Mouse (Mus musculus): ENCODE measurements around the gene Abcb11. TPM values are rescaled to one million over a fixed set of nuclear protein-coding genes. Genes with fewer than 3 reads are reported as not detected.
"Not testable (repeated sequence)": the region's sequence is repeated elsewhere in the genome, so short reads cannot be mapped to it uniquely, and the experiment has no call there.

Gene Abcb11
- polyA plus RNA-seq, 1 experiment from 2014 or later, result not detected

DNA sequence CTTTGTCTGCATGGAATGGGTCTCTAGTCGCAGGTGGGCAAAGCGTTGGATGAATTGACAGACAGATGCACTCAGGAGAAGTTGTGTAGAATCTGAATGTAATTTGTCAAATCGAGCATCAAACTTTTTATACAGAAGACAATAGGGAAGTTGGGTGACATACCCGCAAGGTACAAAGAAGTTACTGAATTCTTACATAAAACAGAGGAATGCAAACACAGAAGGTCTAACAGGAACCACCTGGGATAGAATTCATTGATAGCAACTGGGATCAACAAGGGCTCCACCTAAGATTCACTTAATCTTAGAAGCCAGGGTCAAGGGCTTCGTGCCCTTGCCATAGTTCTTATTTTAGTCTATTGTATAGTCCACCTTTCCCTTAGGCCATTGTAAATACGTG lies 41.8 kb downstream of the Abcb11 start:
- DNase-seq (ENCODE audit: low spot score, missing footprints); H3K4me2 ChIP-seq; H3K9me3 ChIP-seq (ENCODE audit: control insufficient read depth, low read length); H3K27ac ChIP-seq (ENCODE audit: low read depth, low read length); ATAC-seq (ENCODE audit: low FRiP score); H3K9ac ChIP-seq (ENCODE audit: low read length); H3K36me3 ChIP-seq (ENCODE audit: control insufficient read depth, insufficient read depth, low read length); H3K4me3 ChIP-seq (ENCODE audit: low read depth, low read length); H3K4me1 ChIP-seq (ENCODE audit: control insufficient read depth, insufficient read depth, low read length); H3K27me3 ChIP-seq (ENCODE audit: control insufficient read depth, insufficient read depth, low read length): not testable (repeated sequence)
- 91% methylated on average over 5 of the region's 6 CpGs for WGBS

GRCm38 (mm10) chr2:69294508-69294907 lies 47.9 kb downstream of the Abcb11 start:
- H3K27ac ChIP-seq (ENCODE audit: low read depth, low read length), result no peak overlapping the region
- no peaks in the 10 kb centered on the region for H3K9me3 ChIP-seq (ENCODE audit: control insufficient read depth, low read length)
- ATAC-seq (ENCODE audit: low FRiP score), result no peak
- H3K4me2 ChIP-seq, result no peak overlapping the region
- H3K27me3 ChIP-seq (ENCODE audit: control insufficient read depth, insufficient read depth, low read length), result no peaks in the 10 kb centered on the region
- H3K4me3 ChIP-seq (ENCODE audit: low read depth, low read length), result no peak overlapping the region
- no peak for DNase-seq (ENCODE audit: low spot score, missing footprints)
- no peaks in the 10 kb centered on the region for H3K4me1 ChIP-seq (ENCODE audit: control insufficient read depth, insufficient read depth, low read length)
- H3K36me3 ChIP-seq (ENCODE audit: control insufficient read depth, insufficient read depth, low read length), result no peaks in the 10 kb centered on the region
- H3K9ac ChIP-seq (ENCODE audit: low read length), result no peak overlapping the region

- Histone ChIP-seq H3K27ac (ENCODE audit: low read depth, low read length) (no peak overlapping the region), H3K36me3 (ENCODE audit: control insufficient read depth, insufficient read depth, low read length) (no peaks in the 10 kb centered on the region), H3K4me3 (ENCODE audit: low read depth, low read length) (no peak overlapping the region), H3K9me3 (ENCODE audit: control insufficient read depth, low read length) (no peaks in the 10 kb centered on the region), H3K4me2 (no peak overlapping the region), H3K4me1 (ENCODE audit: control insufficient read depth, insufficient read depth, low read length) (no peaks in the 10 kb centered on the region), H3K27me3 (ENCODE audit: control insufficient read depth, insufficient read depth, low read length) (no peaks in the 10 kb centered on the region), H3K9ac (ENCODE audit: low read length) (no peak overlapping the region)
- no peak for DNase-seq (ENCODE audit: low spot score, missing footprints)
- no peak for ATAC-seq (ENCODE audit: low FRiP score)
- WGBS, result 77% methylated on average over 5 of the region's 5 CpGs
These were observed 53.4 kb downstream of the Abcb11 start for GRCm38 (mm10) chr2:69288989-69289388.

- Histone ChIP-seq H3K9me3 (ENCODE audit: control insufficient read depth, low read length) (no peaks in the 10 kb centered on the region), H3K27ac (ENCODE audit: low read depth, low read length) (no peak overlapping the region), H3K36me3 (ENCODE audit: control insufficient read depth, insufficient read depth, low read length) (no peaks in the 10 kb centered on the region), H3K4me2 (no peak overlapping the region), H3K4me3 (ENCODE audit: low read depth, low read length) (no peak overlapping the region), H3K9ac (ENCODE audit: low read length) (no peak overlapping the region), H3K4me1 (ENCODE audit: control insufficient read depth, insufficient read depth, low read length) (no peaks in the 10 kb centered on the region), H3K27me3 (ENCODE audit: control insufficient read depth, insufficient read depth, low read length) (no peaks in the 10 kb centered on the region)
- DNase-seq (ENCODE audit: low spot score, missing footprints) (peak; percentile 84), ATAC-seq (ENCODE audit: low FRiP score) (peak; percentile 64; the same call in 1 of the 2 replicates)
- WGBS, result 3% methylated on average over 1 of the region's 1 CpGs
These were observed 66.5 kb downstream of the Abcb11 start for GRCm38 (mm10) chr2:69275875-69276274.

GRCm38 (mm10) chr2:69264069-69264618 lies 78.3 kb downstream of the Abcb11 start:
- Histone ChIP-seq H3K36me3 (ENCODE audit: control insufficient read depth, insufficient read depth, low read length) (no peaks in the 10 kb centered on the region), H3K27me3 (ENCODE audit: control insufficient read depth, insufficient read depth, low read length) (no peaks in the 10 kb centered on the region), H3K4me3 (ENCODE audit: low read depth, low read length) (no peak overlapping the region), H3K9me3 (ENCODE audit: control insufficient read depth, low read length) (no peaks in the 10 kb centered on the region), H3K27ac (ENCODE audit: low read depth, low read length) (no peak overlapping the region), H3K4me2 (no peak overlapping the region), H3K4me1 (ENCODE audit: control insufficient read depth, insufficient read depth, low read length) (no peaks in the 10 kb centered on the region), H3K9ac (ENCODE audit: low read length) (no peak overlapping the region)
- DNase-seq (ENCODE audit: low spot score, missing footprints) (no peak), ATAC-seq (ENCODE audit: low FRiP score) (no peak)

DNA sequence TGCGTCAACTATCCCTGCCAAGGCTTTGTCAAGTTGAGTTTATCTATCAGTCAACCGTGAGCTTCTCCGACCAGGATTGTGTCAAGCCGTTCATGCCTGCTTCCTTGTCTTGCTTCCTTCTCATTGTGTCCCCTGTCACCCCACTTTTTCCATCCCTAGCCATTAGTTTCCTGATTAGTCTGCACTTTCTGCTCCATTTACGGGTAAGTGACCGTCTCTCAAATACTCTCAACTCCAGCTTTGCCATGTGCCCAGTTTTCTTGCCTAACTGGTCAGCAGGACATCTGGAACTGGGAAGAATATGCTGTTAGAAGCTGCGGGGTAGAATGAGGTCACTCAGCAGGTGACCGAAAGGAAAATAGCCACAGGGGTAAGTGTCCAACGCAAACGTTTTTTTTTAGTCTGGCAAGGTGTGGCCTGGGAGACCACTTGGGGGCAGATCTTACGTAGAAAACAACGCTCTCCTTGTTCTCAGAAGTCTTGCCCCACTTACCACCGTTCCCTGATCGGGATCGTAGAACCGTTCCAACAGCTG lies 94.1 kb downstream of the Abcb11 start:
- H3K27me3 ChIP-seq (ENCODE audit: control insufficient read depth, insufficient read depth, low read length), result no peaks in the 10 kb centered on the region
- H3K4me3 ChIP-seq (ENCODE audit: low read depth, low read length), result no peak overlapping the region
- H3K36me3 ChIP-seq (ENCODE audit: control insufficient read depth, insufficient read depth, low read length), result no peaks in the 10 kb centered on the region
- DNase-seq (ENCODE audit: low spot score, missing footprints) (no peak), ATAC-seq (ENCODE audit: low FRiP score) (no peak)
- no peaks in the 10 kb centered on the region for H3K9me3 ChIP-seq (ENCODE audit: control insufficient read depth, low read length)
- H3K4me2 ChIP-seq, result no peak overlapping the region
- H3K27ac ChIP-seq (ENCODE audit: low read depth, low read length), result no peak overlapping the region
- no peak overlapping the region for H3K9ac ChIP-seq (ENCODE audit: low read length)
- 0 out of 2 replicates have a peak, but pooled peaks cover 2% of the 10 kb centered on the region for H3K4me1 ChIP-seq (ENCODE audit: control insufficient read depth, insufficient read depth, low read length)
- 64% methylated on average over 16 of the region's 16 CpGs for WGBS

GRCm38 (mm10) chr2:69247081-69247480 lies 95.3 kb downstream of the Abcb11 start:
- DNase-seq (ENCODE audit: low spot score, missing footprints), result no peak
- Histone ChIP-seq H3K9ac (ENCODE audit: low read length) (no peak overlapping the region), H3K4me3 (ENCODE audit: low read depth, low read length) (no peak overlapping the region), H3K27ac (ENCODE audit: low read depth, low read length) (no peak overlapping the region), H3K27me3 (ENCODE audit: control insufficient read depth, insufficient read depth, low read length) (no peaks in the 10 kb centered on the region), H3K9me3 (ENCODE audit: control insufficient read depth, low read length) (no peaks in the 10 kb centered on the region), H3K36me3 (ENCODE audit: control insufficient read depth, insufficient read depth, low read length) (no peaks in the 10 kb centered on the region), H3K4me1 (ENCODE audit: control insufficient read depth, insufficient read depth, low read length) (0 out of 2 replicates have a peak, but pooled peaks cover 2% of the 10 kb centered on the region), H3K4me2 (no peak overlapping the region)
- 95% methylated on average over 1 of the region's 1 CpGs for WGBS
- ATAC-seq (ENCODE audit: low FRiP score), result no peak

DNA sequence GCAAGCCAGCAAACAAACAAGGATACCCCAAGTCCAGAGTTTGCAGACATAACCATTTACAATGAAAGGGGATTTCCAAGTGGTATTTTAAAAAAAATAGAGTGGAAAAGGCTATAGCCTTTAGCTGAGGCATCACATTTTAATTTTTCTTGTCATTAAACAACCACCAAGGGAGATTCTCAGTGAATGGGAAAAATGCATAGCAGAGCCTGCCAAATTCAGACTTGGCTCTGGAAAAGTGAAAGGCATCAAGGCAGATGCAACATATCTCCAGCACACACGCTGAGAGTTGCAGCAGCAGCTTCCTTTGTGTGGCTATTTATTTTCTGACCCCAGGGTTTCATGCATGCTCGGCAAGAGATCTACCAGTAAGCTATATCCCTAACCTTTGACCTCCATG lies 97.5 kb downstream of the Abcb11 start:
- H3K27me3 ChIP-seq (ENCODE audit: control insufficient read depth, insufficient read depth, low read length), result no peaks in the 10 kb centered on the region
- H3K36me3 ChIP-seq (ENCODE audit: control insufficient read depth, insufficient read depth, low read length), result no peaks in the 10 kb centered on the region
- no peak overlapping the region for H3K9ac ChIP-seq (ENCODE audit: low read length)
- WGBS, result 31% methylated on average over 2 of the region's 2 CpGs
- no peaks in the 10 kb centered on the region for H3K9me3 ChIP-seq (ENCODE audit: control insufficient read depth, low read length)
- no peak for DNase-seq (ENCODE audit: low spot score, missing footprints)
- H3K4me1 ChIP-seq (ENCODE audit: control insufficient read depth, insufficient read depth, low read length), result 0 out of 2 replicates have a peak, but pooled peaks cover 2% of the 10 kb centered on the region
- ATAC-seq (ENCODE audit: low FRiP score), result no peak
- H3K4me3 ChIP-seq (ENCODE audit: low read depth, low read length), result no peak overlapping the region
- no peak overlapping the region for H3K4me2 ChIP-seq
- no peak overlapping the region for H3K27ac ChIP-seq (ENCODE audit: low read depth, low read length)

GRCm38 (mm10) chr2:69239315-69239714 lies 103.1 kb downstream of the Abcb11 start:
- Histone ChIP-seq H3K27me3 (ENCODE audit: control insufficient read depth, insufficient read depth, low read length) (no peaks in the 10 kb centered on the region), H3K4me1 (ENCODE audit: control insufficient read depth, insufficient read depth, low read length) (no peaks in the 10 kb centered on the region), H3K27ac (ENCODE audit: low read depth, low read length) (no peak overlapping the region), H3K4me3 (ENCODE audit: low read depth, low read length) (no peak overlapping the region), H3K9ac (ENCODE audit: low read length) (no peak overlapping the region), H3K36me3 (ENCODE audit: control insufficient read depth, insufficient read depth, low read length) (no peaks in the 10 kb centered on the region), H3K9me3 (ENCODE audit: control insufficient read depth, low read length) (no peaks in the 10 kb centered on the region), H3K4me2 (no peak overlapping the region)
- WGBS, result 90% methylated on average over 9 of the region's 9 CpGs
- DNase-seq (ENCODE audit: low spot score, missing footprints) (no peak), ATAC-seq (ENCODE audit: low FRiP score) (no peak)

All from midbrain, embryonic 11.5 days (tissue).